Mouse (Mus musculus): ENCODE measurements at regions not wholly inside any gene's neighbourhood (a gene's known extent, or its start where the extent isn't known, plus 50 kb on each side); places are given as distances from the start of the nearest gene placed in this dataset.

GRCm38 (mm10) chr7:95787543-95787942 is 383.5 kb upstream of the Tenm4 start:
- TF ChIP-seq MYOD1 (IDR thresholded peaks at IDR 0.05; ENCODE audit: control insufficient read depth in 1 of 3, insufficient read length in 2 of 3, low read depth in 2 of 3): no peak
- TF ChIP-seq TCF12 (IDR thresholded peaks at IDR 0.05; ENCODE audit: insufficient read depth, poor library complexity, severe bottlenecking): no peak
- TF ChIP-seq POLR2A (IDR thresholded peaks at IDR 0.05; ENCODE audit: insufficient read length, low read depth): no peak
- TF ChIP-seq MAX (IDR thresholded peaks at IDR 0.05; ENCODE audit: low read depth): no peak
- TF ChIP-seq SRF (IDR thresholded peaks at IDR 0.05; ENCODE audit: control insufficient read depth, insufficient read length, low read depth): no peak
